Mouse (Mus musculus): Measurements from ENCODE around the gene Tead3.
"Not testable (repeated sequence)": the region's sequence is repeated elsewhere in the genome, so short reads cannot be mapped to it uniquely, and the experiment has no call there.

The Tead3 gene

DNA sequence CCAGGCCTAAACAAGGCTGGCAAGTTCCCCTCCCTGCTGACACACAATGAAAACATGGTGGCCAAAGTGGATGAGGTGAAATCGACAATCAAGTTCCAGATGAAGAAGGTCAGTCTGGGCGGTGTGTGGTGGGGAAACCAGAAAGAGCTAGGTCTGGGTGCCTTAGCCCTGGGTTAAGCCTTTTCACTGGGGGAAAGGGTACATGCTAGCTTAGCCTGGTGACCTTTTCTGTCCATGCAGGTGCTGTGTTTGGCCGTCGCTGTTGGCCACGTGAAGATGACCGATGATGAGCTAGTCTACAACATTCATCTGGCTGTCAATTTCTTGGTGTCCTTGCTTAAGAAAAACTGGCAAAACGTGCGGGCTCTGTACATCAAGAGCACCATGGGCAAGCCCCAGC lies 20.0 kb downstream of the Tead3 start:
- DNase-seq (ENCODE audit: low spot score in 2 of 2) = not testable (repeated sequence)

DNA sequence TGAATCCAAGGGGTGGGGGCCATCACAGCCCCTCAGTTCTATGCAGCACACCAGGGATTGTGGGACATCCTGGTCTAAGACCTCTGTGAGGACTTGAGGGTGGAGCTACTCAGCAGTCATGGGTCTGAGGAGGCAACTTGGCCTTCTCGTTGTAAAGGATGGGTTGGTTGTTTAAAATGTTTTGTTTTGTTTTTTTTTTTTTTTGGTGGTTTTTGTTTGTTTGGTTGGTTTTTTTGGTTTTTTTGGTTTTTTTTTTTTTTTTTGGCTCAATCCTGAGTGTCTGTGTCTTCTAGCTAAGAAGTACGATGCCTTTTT lies 20.4 kb downstream of the Tead3 start:
- DNase-seq (ENCODE audit: low spot score in 2 of 2) = no peak

DNA sequence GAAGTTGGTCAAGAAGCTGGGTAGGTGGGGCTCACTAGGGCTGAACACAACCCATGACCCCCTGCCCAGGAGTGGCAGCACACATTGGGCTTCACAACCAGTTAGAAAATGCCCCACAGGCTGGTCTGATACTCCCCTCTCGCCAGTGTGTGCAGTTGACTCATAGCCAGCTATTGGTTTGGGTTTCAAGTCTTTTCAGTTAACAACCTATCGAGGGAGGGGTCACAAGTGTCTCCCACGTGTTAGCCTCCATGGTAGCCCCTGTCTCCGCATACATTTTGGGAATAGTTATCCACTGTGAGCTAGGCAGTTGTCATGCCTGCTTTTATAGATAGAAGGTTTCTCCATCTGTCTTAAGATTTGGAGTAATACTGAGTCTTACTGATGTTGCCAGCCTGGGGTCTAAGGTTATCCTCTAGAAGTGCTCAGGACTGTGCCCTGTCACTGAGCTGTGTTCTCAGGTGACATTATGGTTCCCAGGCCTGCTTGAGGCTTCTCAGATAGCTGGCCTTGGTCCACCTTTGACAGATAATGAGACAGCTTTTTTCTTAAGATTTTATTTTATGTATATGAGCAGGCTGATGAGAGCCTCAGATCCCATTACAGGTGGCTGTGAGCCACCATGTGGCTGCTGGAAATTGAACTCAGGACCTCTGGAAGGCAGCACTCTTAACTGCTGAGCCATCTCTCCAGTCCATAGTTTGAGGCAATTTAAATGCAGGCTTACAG lies 20.9 kb downstream of the Tead3 start:
- DNase-seq (ENCODE audit: low spot score in 2 of 2) = no peak

DNA sequence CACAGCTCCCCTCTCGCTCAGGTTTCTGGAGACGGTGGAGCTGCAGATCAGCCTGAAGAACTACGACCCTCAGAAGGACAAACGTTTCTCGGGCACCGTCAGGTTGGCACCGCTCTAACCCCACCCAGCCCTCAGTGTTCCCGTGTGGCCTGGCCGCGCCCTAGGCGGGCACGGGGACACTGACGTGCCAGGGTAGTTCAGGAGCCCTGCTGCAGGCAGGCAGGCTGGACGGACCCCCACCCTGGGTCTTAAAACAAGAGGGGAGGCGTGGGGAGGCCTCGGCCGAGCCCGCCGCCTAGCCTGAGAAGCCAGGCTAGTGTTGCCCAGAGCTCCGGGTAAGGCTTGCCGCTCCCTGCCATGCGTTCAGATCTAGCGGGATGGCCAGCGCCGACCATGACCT lies 21.7 kb downstream of the Tead3 start:
- no peak for DNase-seq (ENCODE audit: low spot score in 2 of 2)

DNA sequence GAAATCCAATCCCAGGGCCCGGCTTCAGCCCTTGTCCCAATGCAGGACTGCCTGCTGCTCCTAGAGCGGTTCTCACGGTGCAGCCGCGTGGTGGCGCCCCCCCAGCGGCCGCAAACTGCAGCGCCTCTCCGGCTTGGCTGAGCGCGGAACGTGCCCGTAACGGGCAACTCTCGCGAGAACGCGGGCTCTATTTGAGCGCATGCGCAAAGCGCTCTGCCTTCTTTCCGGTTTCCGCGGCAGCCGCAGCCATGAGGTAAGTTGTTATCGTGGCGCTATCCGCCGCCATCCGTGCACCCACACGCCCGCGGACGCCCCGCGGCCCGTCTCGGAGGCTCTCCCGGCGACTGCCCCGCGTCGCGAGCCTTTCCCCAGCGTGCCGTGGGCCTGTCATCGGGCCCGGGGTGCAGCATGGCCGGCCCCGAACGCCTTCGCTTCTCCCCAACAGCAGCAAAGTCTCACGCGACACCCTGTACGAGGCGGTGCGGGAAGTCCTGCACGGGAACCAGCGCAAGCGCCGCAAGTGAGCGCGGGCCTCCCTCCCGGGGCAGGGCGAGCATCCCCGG lies 22.2 kb downstream of the Tead3 start, which contains the start of gene Rpl10a:
Rpl10a (plus strand) TSS at position 106 of the 563 bp plus-strand sequence.
- DNase-seq (ENCODE audit: low spot score in 2 of 2) = peak; percentile 97 to 99

DNA sequence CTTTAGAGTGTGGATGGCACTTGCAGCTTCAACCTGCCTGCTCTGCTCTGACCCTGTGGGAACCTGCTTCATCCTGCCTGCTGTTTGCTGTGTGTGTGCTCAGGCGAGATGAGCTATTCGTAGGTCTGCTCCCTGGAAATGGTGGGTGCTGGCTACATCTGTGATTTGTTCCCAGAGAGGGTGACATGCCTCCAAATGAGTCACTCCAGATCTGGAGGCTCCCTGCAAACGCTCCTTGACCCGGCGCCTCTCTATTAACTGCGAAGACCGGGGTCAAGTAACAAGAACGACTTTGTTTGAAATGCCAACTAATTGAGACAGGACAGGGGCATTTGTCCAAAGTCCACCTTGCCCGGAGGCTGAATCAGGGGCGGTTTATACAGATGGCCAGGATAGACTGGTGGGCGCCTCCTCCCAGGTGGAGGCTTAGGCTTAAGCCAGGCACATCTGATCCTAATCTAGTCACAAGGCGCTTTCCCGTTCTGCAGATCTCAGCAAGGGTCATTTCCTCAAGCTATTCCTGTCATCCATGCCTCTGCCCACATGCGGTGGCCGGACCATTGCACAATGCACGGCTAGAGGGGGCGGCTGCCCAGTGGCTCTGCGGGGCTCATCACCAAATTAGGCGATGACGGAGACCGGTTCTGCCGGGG lies 22.8 kb downstream of the Tead3 start:
- DNase-seq (ENCODE audit: low spot score in 2 of 2) = no peak

DNA sequence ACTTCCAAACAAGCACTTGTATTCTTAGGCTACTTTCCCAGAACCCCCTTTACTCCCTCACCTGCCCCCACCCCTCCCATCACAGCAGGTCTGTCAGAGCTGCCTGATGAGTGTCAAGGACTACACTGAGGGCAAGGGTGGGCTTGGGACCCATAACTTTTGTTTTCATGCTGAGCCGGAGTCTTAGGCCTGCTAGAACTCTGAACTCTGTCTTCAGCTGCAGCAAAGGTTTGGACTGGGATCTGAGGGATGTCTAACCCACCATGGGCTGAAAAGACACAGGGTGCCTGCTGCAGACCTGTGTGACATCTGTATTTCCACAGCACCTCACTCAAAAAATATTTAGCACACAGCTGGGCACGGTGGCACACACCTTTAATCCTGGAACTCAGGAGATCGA lies 23.7 kb downstream of the Tead3 start:
- DNase-seq (ENCODE audit: low spot score in 2 of 2) = no peak

DNA sequence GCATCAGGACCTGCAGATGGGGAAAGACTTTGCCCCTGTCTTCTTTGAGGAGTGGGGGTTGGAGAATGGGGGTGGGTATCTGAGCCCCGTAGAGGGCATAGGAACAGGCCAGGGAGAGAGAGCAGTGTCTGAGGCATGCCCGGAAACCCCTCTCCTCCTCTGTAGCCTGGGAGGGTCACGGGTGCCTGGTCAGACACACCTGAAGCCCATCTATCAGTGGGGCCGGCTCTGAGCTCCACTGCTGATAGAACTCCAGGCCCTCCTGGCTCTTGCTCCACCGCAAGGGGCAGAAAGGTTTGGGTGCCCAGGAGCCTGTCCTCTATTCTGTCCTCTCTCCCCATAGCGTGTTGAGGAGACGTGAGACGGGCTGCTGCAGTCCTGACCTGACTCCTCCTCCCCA lies 24.9 kb downstream of the Tead3 start:
- no peak for DNase-seq (ENCODE audit: low spot score in 2 of 2)

DNA sequence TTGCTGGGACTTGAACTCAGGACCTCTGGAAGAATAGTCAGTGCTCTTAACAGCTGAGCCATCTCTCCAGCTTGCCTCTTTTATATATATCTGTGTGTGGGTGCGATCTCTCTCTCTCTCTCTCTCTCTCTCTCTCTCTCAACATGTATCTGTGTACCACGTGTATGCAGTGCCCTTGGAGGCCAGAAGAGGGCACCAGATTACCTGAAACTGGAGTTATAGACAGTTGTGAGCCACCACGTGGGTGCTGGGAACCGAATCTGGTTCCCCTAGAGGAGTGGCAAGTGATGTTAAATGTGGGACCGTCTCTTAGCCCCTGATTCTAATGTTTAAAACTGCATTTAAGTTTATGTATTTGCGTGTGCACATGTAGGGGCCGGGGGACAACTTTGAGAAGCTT lies 26.2 kb downstream of the Tead3 start:
- not testable (repeated sequence) for DNase-seq (ENCODE audit: low spot score in 2 of 2)

DNA sequence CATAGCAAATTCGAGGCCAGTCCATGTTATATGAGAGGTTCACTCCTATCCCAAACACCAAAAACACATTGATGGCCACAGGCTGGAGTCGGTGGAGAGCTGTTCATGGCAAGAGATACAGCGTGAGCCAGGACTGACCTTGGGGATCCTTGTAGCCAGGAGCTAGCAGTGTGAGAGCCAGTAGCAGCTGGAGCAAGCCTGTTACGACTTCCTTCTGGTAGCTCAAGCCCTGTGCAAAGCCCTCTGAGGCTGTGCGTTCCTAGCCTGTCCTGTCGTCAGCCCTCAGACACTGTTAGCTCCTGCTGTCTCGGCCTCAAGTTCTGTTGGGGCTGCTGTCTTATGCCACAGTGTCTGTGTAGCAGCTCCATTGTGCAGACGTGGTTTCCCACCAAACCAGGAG lies 26.8 kb downstream of the Tead3 start:
- no peak for DNase-seq (ENCODE audit: low spot score in 2 of 2)

DNA sequence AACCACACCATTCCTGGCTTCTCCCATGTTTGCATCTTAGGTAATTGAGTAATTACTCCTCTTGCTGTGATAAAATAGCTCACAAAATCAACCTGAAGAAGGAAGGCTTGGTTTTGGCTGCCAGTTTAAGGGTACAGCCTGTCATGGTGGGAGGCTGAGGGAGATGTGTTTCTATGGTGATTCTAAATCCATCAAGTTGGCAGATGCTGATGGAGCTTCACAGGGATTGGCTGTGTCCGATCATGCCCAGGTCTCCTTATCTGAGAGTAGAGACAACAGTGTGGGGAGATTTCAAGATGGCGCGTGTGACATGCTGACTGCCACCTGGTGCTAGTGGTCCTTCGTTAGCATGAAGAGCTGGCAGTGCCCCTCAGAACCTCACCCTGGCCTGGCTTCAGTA lies 28.9 kb downstream of the Tead3 start:
- DNase-seq (ENCODE audit: low spot score in 2 of 2) = no peak

DNA sequence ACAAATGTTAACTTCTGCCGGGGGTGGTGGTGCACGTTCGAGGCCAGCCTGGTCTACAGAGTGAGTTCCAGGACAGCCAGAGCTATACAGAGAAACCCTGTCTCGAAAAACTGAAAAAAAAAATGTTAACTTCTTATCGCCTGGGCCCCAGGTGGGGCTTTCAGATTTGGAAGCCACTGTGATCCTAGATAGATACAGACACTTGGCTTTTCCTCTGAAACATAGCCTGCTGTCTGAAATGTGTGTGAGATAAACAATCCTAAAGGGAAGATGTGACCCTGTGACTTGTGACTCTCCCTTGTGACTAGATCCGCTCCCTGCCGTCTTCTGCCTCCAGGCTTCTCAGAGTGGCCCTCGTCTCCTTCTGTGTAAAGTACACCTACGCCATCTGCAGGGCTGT lies 32.9 kb downstream of the Tead3 start:
- no peak for DNase-seq (ENCODE audit: low spot score in 2 of 2)

DNA sequence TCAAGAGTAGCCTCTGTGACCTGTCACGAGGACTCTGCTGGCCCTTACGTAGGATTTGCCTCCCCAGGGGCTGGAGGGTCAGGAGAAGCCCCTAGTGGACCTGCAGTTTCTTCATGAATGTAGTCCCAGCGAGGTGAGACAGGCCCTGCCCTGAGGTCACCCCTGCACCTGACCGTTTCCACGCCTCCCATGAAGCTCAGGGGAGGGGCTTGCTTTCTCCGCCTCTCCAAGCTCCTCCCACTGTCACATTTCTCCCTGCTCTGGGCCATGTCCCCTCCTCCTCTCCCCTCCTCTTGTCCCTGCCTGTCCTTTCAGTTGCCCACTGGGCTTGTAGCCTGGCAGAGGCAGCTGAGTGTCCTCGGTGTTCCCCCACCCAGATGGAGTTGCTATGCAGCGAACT lies 33.5 kb downstream of the Tead3 start:
- DNase-seq (ENCODE audit: low spot score in 2 of 2) = no peak

DNA sequence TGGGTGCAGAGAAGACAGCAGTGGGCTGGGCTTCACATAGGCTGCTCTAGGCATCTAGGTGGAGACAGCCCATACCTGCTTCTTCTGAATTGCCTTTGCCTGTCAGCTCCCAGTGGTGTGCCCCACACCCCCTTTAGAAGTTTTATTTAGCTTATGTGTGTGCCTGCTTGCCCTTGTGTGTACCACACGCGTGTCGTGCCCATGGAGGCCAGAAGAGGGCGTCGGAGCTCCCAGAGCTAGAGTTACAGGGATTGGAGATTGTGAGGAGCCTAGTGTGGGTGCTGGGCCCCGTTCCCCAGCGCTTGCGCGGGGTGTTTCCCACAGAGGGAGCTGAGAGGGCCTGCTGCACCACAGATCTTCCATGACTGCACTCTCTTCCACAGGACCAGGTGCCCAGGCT lies 34.1 kb downstream of the Tead3 start:
- DNase-seq (ENCODE audit: low spot score in 2 of 2) = no peak

DNA sequence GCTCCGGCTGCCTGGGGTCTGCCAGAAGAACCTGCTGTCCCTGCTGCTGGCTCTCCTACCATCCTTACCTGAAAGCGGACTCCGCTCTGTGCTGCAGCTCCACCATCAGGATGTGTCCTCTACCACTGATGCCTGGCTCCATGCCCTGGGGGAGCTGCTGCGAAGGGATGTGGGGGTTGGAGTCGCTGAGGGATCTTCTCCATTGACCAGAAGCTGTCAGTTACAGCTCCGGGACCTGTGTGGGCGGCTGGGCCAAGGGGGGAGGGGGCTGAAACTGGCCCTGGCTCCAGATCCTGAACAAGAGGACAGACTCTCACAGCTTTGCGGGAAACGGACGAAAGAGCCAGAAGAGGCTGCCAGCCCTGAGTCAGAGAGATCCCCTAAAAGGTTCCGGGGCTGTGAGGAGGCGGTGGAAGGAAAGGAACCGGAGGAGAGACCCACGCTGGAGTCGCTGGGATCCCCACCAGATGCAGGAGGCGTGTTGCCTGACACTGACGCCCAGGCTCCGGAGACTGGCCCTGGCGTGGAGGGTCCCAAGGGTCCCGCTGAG lies 34.9 kb downstream of the Tead3 start:
- DNase-seq (ENCODE audit: low spot score in 2 of 2) = no peak

DNA sequence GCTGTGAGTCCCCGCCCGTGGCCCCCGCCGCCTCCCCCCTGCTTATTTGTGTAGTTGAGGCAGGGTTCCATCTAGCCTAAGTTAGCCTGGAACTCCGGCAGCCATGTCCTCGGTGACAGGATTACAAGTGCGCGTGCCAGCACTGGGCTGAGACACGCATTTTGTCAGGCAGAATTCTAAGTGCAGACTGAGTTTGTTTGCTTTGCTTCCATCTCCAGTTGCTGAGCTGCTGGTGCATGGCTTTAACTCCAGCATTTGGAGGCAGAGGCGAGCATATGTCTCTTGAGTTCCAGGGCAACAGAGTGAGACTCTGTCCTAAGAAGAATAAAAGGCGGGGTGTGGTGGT lies 36.8 kb downstream of the Tead3 start:
- DNase-seq (ENCODE audit: low spot score in 2 of 2) = no peak

DNA sequence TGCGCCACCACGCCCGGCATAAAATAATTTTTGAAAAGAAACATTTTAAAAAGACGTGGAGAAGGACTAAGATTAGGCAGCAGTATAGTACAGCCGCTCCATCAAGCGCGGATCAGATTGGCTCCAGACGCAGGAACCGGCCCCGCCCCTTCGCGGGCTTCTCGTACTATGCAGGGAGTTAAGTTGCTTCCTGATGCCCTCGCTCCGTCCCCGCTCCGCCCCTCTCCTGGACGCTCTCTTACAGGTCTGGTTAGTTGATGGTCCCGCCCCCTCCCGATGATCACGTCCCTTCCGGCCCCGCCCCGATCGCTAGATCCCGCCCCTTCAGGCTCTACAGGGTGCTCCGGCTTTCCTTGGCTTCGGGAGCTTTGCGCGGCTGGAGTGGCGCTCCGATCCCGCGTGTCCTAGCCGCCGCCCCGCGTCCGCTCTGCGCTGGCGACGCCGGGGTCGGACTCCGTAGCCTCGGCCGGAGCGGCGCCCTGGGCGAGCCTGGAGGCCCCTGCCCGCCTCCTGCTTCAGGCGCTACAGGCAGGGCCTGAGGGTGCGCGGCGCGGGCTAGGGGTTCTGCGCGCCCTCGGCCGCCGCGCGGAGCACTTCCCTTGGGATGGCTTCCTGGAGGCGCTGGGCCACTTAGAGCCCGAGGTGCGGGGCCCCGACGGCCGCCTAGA lies 37.3 kb downstream of the Tead3 start, which contains the start of gene Fance:
Fance (plus strand) TSS at position 308 of the 668 bp plus-strand sequence.
- peak; percentile 77 to 93 for DNase-seq (ENCODE audit: low spot score in 2 of 2)

DNA sequence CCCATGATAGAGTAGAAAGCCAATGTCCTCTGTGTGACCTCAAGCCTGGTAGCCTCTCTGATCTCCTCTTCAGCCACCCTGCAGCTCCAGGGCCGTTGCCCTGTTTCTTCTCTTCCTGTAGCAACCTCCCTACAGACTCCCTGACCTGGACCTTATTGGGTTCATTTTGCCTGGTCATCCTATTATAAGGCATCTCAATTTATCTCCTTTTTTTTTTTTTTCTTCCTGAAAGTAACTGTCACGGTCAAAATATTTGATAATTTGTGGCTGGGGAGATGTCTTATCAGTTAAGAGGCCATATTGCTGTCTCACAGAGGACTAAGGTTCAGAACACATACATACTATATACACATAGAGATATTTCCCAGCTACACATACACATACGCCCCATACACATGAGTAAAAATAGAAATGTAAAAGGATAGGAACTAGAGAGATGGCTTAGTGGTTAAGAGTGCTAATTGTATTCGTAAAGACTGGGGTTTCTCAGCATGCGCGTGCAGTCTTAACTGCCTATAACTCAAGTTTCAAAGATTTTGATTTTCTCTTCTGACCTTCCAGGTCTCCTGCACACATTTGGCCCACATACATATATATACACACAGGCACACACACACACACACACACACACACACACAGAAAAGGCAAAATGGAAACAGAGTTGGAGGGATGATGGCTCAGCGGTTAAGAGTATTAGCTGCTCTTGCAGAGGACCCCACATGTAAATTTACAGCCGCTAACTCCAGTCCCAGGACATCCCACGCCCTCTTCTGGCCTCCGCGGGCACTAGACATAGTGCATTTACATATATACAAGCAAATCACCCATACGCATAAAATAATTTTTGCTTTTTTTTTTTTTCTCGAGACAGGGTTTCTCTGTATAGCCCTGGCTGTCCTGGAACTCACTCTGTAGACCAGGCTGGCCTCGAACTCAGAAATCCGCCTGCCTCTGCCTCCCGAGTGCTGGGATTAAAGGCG lies 38.1 kb downstream of the Tead3 start:
- no peak for DNase-seq (ENCODE audit: low spot score in 2 of 2)

DNA sequence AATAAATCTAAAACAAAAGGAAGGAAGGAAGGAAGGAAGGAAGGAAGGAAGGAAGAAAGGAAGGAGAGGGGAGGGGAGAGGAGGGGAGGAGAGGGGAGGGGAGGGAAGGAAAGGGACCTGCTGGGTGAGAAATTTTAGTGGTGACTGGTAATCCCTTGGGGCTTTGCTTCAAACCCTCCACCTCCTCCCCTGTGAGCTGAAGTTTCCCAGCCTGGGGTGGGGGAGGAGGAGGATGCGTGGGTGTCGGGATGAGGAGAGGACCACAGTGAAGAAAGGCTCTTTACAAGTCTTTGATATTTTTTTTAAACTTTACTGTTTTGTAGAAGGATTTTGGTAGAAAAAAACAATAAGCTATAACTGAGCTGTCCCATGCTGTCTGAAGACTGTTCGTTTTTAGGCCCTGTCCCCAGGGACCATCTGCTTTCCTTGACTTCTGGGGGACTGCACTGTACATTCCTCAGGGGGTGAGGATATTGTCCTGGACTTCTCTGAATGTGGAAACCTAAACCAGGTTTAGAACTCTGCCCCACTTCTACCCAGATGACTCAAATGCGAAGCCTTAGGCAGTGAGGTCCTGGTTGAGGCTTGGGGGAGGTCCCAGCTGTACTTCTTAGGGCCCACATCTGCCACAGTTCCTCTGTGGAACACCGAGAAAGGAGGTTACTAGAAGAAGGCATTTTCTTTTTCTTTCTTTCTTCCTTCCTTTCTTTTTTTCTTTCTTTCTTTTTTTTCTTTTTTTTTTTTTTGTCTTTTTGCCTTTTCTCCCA lies 39.1 kb downstream of the Tead3 start:
- no peak for DNase-seq (ENCODE audit: low spot score in 2 of 2)

DNA sequence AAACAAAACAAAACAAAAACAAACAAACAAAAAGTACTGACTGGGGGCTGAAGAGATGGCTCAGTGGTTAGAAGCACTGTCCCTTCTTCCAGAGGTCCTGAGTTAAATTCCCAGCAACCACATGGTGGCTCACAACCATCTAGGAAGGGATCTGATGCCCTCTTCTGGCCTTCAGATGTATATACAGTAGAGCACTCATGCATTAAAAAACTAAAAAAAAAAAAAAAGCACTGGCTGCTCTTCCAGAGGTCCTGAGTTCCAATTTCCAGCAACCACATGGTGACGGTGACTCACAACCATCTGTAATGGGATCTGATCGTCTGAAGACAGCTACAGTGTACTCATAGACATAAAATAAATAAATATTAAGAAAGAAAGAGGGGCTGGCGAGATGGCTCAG lies 39.8 kb downstream of the Tead3 start:
- no peak for DNase-seq (ENCODE audit: low spot score in 2 of 2)
